Comparison of ENCODE assay signal across 11 mouse cellular contexts in the genomic region with DNA sequence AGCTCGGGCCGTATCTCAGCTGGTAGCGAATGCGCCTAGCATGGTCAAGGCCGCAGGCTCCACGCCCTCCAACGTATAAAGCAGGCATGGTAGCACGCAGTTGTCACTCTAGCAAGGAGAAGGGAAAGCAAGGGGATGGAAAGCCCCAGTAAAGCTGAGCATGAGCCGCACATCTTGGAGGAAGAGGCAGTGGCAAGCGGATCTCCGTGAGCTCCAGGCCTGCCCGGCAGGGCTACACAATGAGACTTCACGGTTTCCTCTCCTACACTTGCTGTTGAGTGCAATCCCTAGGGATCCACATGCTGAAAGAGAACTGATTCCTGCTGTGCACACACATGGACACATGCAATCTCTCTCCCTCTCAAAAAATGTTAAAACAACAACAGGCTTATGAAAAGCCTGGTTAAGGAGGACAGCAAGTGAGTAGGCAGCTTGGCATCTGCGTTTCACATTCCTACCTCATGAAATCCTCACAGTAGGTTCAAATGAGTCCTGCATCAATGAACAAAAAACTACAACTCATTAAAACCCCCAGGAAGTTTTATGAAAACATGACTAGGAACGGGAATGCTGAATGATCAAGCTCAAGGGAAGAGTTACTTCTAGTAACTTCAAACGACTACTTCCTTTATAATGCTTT. TPM values are rescaled to one million over a fixed set of nuclear protein-coding genes. Genes with fewer than 3 reads are reported as not detected.
DNase-seq lines count a peak whose midpoint lies in the region; ATAC-seq and TF ChIP-seq lines count a peak whose summit lies in the region.
"Had no signal": no experiment of that assay in that cellular context is flagged by ENCODE, and none has a peak within 500 bp of the region (broad histone marks: within the 10 kb centered on the region; RNA-seq: fewer than 3 reads in every experiment).

No protein-coding gene starts in this region.

- no peak for TF ChIP-seq POLR2A in olfactory bulb, adult 2 months (IDR thresholded peaks at IDR 0.05; ENCODE audit: insufficient read depth, low read depth, low read length)

- no peak overlapping the region for H3K4me2 ChIP-seq in heart, embryonic 11.5 days
- no peak overlapping the region for H3K4me2 ChIP-seq in neural tube, embryonic 14.5 days (ENCODE audit: low read depth, low read length)
- H3K4me2 ChIP-seq: hindbrain, embryonic 12.5 days had no signal

- no peaks in the 10 kb centered on the region for H3K27me3 ChIP-seq in heart, embryonic 10.5 days (ENCODE audit: insufficient read depth, poor library complexity, severe bottlenecking)
- H3K27me3 ChIP-seq in heart, embryonic 11.5 days (ENCODE audit: control insufficient read depth, insufficient read depth, low read length): no peaks in the 10 kb centered on the region
- H3K27me3 ChIP-seq in neural tube, embryonic 14.5 days (ENCODE audit: control insufficient read depth, insufficient read depth, low read length): no peaks in the 10 kb centered on the region
- H3K27me3 ChIP-seq: hindbrain, embryonic 12.5 days had no signal

- no peaks in the 10 kb centered on the region for H3K36me3 ChIP-seq in heart, embryonic 10.5 days
- no peaks in the 10 kb centered on the region for H3K36me3 ChIP-seq in heart, embryonic 11.5 days (ENCODE audit: control insufficient read depth, insufficient read depth, low read length)
- no peaks in the 10 kb centered on the region for H3K36me3 ChIP-seq in neural tube, embryonic 14.5 days (ENCODE audit: control insufficient read depth, insufficient read depth, low read length)
- H3K36me3 ChIP-seq: hindbrain, embryonic 12.5 days had no signal

- no peak overlapping the region for H3K9ac ChIP-seq in heart, embryonic 11.5 days (ENCODE audit: low read depth, low read length)
- H3K9ac ChIP-seq in neural tube, embryonic 14.5 days (replicated peaks; ENCODE audit: low read depth, low read length): no peak overlapping the region
- H3K9ac ChIP-seq: hindbrain, embryonic 12.5 days had no signal

- 0 out of 2 replicates have a peak overlapping the region, but pooled peaks have one; percentile 22 for H3K27ac ChIP-seq in heart, embryonic 10.5 days
- H3K27ac ChIP-seq in heart, embryonic 11.5 days (ENCODE audit: low read depth, low read length): no peak overlapping the region
- 0 out of 2 replicates have a peak overlapping the region, but pooled peaks have one; percentile 17 for H3K27ac ChIP-seq in neural tube, embryonic 14.5 days (ENCODE audit: low read depth, low read length)
- H3K27ac ChIP-seq in olfactory bulb, adult 2 months (ENCODE audit: insufficient read depth, low read depth, low read length): peak overlapping the region; percentile 14; the same call in 1 of the 2 replicates
- H3K27ac ChIP-seq: hindbrain, embryonic 12.5 days had no signal

- no peaks in the 10 kb centered on the region for H3K9me3 ChIP-seq in heart, embryonic 10.5 days
- H3K9me3 ChIP-seq in heart, embryonic 11.5 days (replicated peaks; ENCODE audit: control insufficient read depth, low read length): no peaks in the 10 kb centered on the region
- H3K9me3 ChIP-seq in neural tube, embryonic 14.5 days (ENCODE audit: control insufficient read depth, low read length): no peaks in the 10 kb centered on the region
- H3K9me3 ChIP-seq: hindbrain, embryonic 12.5 days had no signal

- no peak for DNase-seq in heart, embryonic 10.5 days (ENCODE audit: low spot score)
- no peak for DNase-seq in neural tube, embryonic 10.5 days (ENCODE audit: extremely low spot score, low spot score)
- DNase-seq in brain, adult 2 months (ENCODE audit: low read depth, low spot score): peak; percentile 68
- DNase-seq: kidney, postnatal 25 days; liver had no signal

- WGBS in heart, embryonic 10.5 days: 77% methylated on average over 16 of the region's 16 CpGs
- whole genome bisulfite sequencing in heart, embryonic 11.5 days (ENCODE audit: insufficient replicate concordance): 78% methylated on average over 16 of the region's 16 CpGs
- 75% methylated on average over 16 of the region's 16 CpGs for WGBS in neural tube, embryonic 14.5 days
- 55% methylated on average over 16 of the region's 16 CpGs for WGBS in olfactory bulb, adult 2 months

- peaks cover 38% of the 10 kb centered on the region for H3K4me1 ChIP-seq in heart, embryonic 10.5 days
- H3K4me1 ChIP-seq in heart, embryonic 11.5 days (ENCODE audit: control insufficient read depth, insufficient read depth, low read length): peaks cover 29% of the 10 kb centered on the region
- H3K4me1 ChIP-seq in neural tube, embryonic 14.5 days (ENCODE audit: control insufficient read depth, insufficient read depth, low read length): 0 out of 2 replicates have a peak, but pooled peaks cover 11% of the 10 kb centered on the region
- peaks cover 12% of the 10 kb centered on the region for H3K4me1 ChIP-seq in olfactory bulb, adult 2 months (ENCODE audit: control insufficient read depth, insufficient read depth, low read length)

- no peak for ATAC-seq in heart, embryonic 11.5 days (replicated peaks; ENCODE audit: insufficient number of reproducible peaks, low FRiP score, low TSS enrichment)
- no peak for ATAC-seq in neural tube, embryonic 14.5 days (ENCODE audit: low read depth)
- no peak for ATAC-seq in monocyte, adult 5-6 weeks (replicated peaks; ENCODE audit: insufficient number of reproducible peaks, low FRiP score, low TSS enrichment, poor library complexity, severe bottlenecking)
- ATAC-seq in granulocyte monocyte progenitor cell, adult 5-6 weeks (replicated peaks; ENCODE audit: poor library complexity, severe bottlenecking): no peak

- H3K4me3 ChIP-seq in heart, embryonic 10.5 days: no peak overlapping the region
- no peak overlapping the region for H3K4me3 ChIP-seq in heart, embryonic 11.5 days (ENCODE audit: low read depth, low read length)
- H3K4me3 ChIP-seq in neural tube, embryonic 14.5 days (ENCODE audit: low read depth, low read length): no peak overlapping the region
- H3K4me3 ChIP-seq in olfactory bulb, adult 2 months (ENCODE audit: insufficient read depth, low read depth, low read length): no peak overlapping the region
- H3K4me3 ChIP-seq: hindbrain, embryonic 12.5 days had no signal

- TF ChIP-seq CTCF in olfactory bulb, adult 2 months (IDR thresholded peaks at IDR 0.05; ENCODE audit: insufficient read depth, low read depth, low read length): no peak

RNA-seq across cellular contexts. Expression of a gene that starts 7.9 kb away (rescaled TPM):
- 257 and 312 TPM in 2 replicates for polyA plus RNA-seq in heart, embryonic 10.5 days (2016; fragmentation: Nextera tagmentation; extraction: Ambion mirVana)
- 271 and 345 TPM in 2 replicates for polyA plus RNA-seq in heart, embryonic 11.5 days (2014; fragmentation: Nextera tagmentation; extraction: Ambion mirVana)
- polyA plus RNA-seq in neural tube, embryonic 14.5 days (2014; fragmentation: Nextera tagmentation; extraction: Ambion mirVana): 451 and 533 TPM in 2 replicates
- 531 TPM in 1 of 2 replicates, not detected in the other for polyA plus RNA-seq in olfactory bulb, adult 2 months (2012; ENCODE audit: insufficient read depth, insufficient read length, low replicate concordance, missing spikeins)
- 117 to 176 TPM (median 135 TPM) in 3 replicates for total RNA-seq in monocyte, adult 5-6 weeks (2017)
- total RNA-seq in granulocyte monocyte progenitor cell, adult 5-6 weeks (2014; fragmentation: Nextera tagmentation): 28.1 and 32.6 TPM in 2 replicates
- 34.1 and 34.9 TPM in 2 replicates for total RNA-seq in granulocyte monocyte progenitor cell, adult 5-6 weeks (2017)
